Mouse (Mus musculus): ENCODE results near the gene Osr1. TPM values are rescaled to one million over a fixed set of nuclear protein-coding genes. Genes with fewer than 3 reads are reported as not detected.

The Osr1 gene
- polyA plus RNA-seq, 1 experiment from 2014 or later = 7.7 TPM

GRCm38 (mm10) chr12:9582248-9582995 is 12.5 kb downstream of the Osr1 start:
- Histone ChIP-seq H3K4me3 (ENCODE audit: low read depth, low read length) (no peak overlapping the region), H3K4me1 (replicated peaks; ENCODE audit: control insufficient read depth, insufficient read depth, low read length) (0 out of 2 replicates have a peak, but pooled peaks cover 6% of the 10 kb centered on the region), H3K27me3 (ENCODE audit: control insufficient read depth, insufficient read depth, low read length) (peaks cover 64% of the 10 kb centered on the region), H3K27ac (ENCODE audit: low read depth, low read length) (no peak overlapping the region), H3K9ac (ENCODE audit: low read length) (no peak overlapping the region), H3K36me3 (ENCODE audit: control insufficient read depth, insufficient read depth, low read length) (no peaks in the 10 kb centered on the region), H3K9me3 (ENCODE audit: control insufficient read depth, low read length) (no peaks in the 10 kb centered on the region), H3K4me2 (ENCODE audit: low read depth, low read length, severe bottlenecking) (no peak overlapping the region)
- 3% methylated on average over 14 of the region's 14 CpGs for WGBS
- DNase-seq (ENCODE audit: low spot score) (peak; percentile 57), ATAC-seq (replicated peaks; ENCODE audit: low FRiP score) (no peak)

- Histone ChIP-seq H3K4me3 (ENCODE audit: low read depth, low read length) (no peak overlapping the region), H3K4me2 (ENCODE audit: low read depth, low read length, severe bottlenecking) (no peak overlapping the region), H3K36me3 (ENCODE audit: control insufficient read depth, insufficient read depth, low read length) (no peaks in the 10 kb centered on the region), H3K27ac (ENCODE audit: low read depth, low read length) (no peak overlapping the region), H3K9ac (ENCODE audit: low read length) (no peak overlapping the region), H3K27me3 (ENCODE audit: control insufficient read depth, insufficient read depth, low read length) (peaks cover 55% of the 10 kb centered on the region), H3K9me3 (ENCODE audit: control insufficient read depth, low read length) (no peaks in the 10 kb centered on the region), H3K4me1 (replicated peaks; ENCODE audit: control insufficient read depth, insufficient read depth, low read length) (0 out of 2 replicates have a peak, but pooled peaks cover 6% of the 10 kb centered on the region)
- 12% methylated on average over 2 of the region's 2 CpGs for WGBS
- DNase-seq (ENCODE audit: low spot score) = no peak
- ATAC-seq (replicated peaks; ENCODE audit: low FRiP score) = no peak
Measured at GRCm38 (mm10) chr12:9583380-9583779, 13.5 kb downstream of the Osr1 start.

- ATAC-seq (replicated peaks; ENCODE audit: low FRiP score) = peak; percentile 97
- no peak overlapping the region for H3K27ac ChIP-seq (ENCODE audit: low read depth, low read length)
- WGBS = under 1% methylated on average over 23 of the region's 23 CpGs
- no peaks in the 10 kb centered on the region for H3K36me3 ChIP-seq (ENCODE audit: control insufficient read depth, insufficient read depth, low read length)
- DNase-seq (ENCODE audit: low spot score) = peak; percentile 90
- H3K27me3 ChIP-seq (ENCODE audit: control insufficient read depth, insufficient read depth, low read length) = peaks cover 43% of the 10 kb centered on the region
- 0 out of 2 replicates have a peak, but pooled peaks cover 6% of the 10 kb centered on the region for H3K4me1 ChIP-seq (replicated peaks; ENCODE audit: control insufficient read depth, insufficient read depth, low read length)
- no peaks in the 10 kb centered on the region for H3K9me3 ChIP-seq (ENCODE audit: control insufficient read depth, low read length)
- peak overlapping the region; percentile 32 for H3K4me3 ChIP-seq (ENCODE audit: low read depth, low read length)
- H3K4me2 ChIP-seq (ENCODE audit: low read depth, low read length, severe bottlenecking) = peak overlapping the region; percentile 61
- peak overlapping the region; percentile 55 for H3K9ac ChIP-seq (ENCODE audit: low read length)
Measured at GRCm38 (mm10) chr12:9584366-9585084, 14.6 kb downstream of the Osr1 start.

GRCm38 (mm10) chr12:9585085-9585453 is 15.2 kb downstream of the Osr1 start:
- ATAC-seq (replicated peaks; ENCODE audit: low FRiP score) = peak; percentile 64
- peaks cover 38% of the 10 kb centered on the region for H3K27me3 ChIP-seq (ENCODE audit: control insufficient read depth, insufficient read depth, low read length)
- H3K9me3 ChIP-seq (ENCODE audit: control insufficient read depth, low read length) = no peaks in the 10 kb centered on the region
- H3K9ac ChIP-seq (ENCODE audit: low read length) = peak overlapping the region; percentile 55
- peak overlapping the region; percentile 32 for H3K4me3 ChIP-seq (ENCODE audit: low read depth, low read length)
- H3K36me3 ChIP-seq (ENCODE audit: control insufficient read depth, insufficient read depth, low read length) = no peaks in the 10 kb centered on the region
- 1% methylated on average over 7 of the region's 7 CpGs for WGBS
- no peak overlapping the region for H3K27ac ChIP-seq (ENCODE audit: low read depth, low read length)
- peak overlapping the region; percentile 61 for H3K4me2 ChIP-seq (ENCODE audit: low read depth, low read length, severe bottlenecking)
- H3K4me1 ChIP-seq (replicated peaks; ENCODE audit: control insufficient read depth, insufficient read depth, low read length) = 0 out of 2 replicates have a peak, but pooled peaks cover 5% of the 10 kb centered on the region
- DNase-seq (ENCODE audit: low spot score) = no peak

- 89% methylated on average over 1 of the region's 1 CpGs for WGBS
- H3K9me3 ChIP-seq (ENCODE audit: control insufficient read depth, low read length) = no peaks in the 10 kb centered on the region
- H3K27ac ChIP-seq (ENCODE audit: low read depth, low read length) = no peak overlapping the region
- no peak overlapping the region for H3K9ac ChIP-seq (ENCODE audit: low read length)
- ATAC-seq (replicated peaks; ENCODE audit: low FRiP score) = no peak
- no peaks in the 10 kb centered on the region for H3K4me1 ChIP-seq (replicated peaks; ENCODE audit: control insufficient read depth, insufficient read depth, low read length)
- no peak for DNase-seq (ENCODE audit: low spot score)
- no peak overlapping the region for H3K4me2 ChIP-seq (ENCODE audit: low read depth, low read length, severe bottlenecking)
- H3K27me3 ChIP-seq (ENCODE audit: control insufficient read depth, insufficient read depth, low read length) = peaks cover 16% of the 10 kb centered on the region
- no peaks in the 10 kb centered on the region for H3K36me3 ChIP-seq (ENCODE audit: control insufficient read depth, insufficient read depth, low read length)
- no peak overlapping the region for H3K4me3 ChIP-seq (ENCODE audit: low read depth, low read length)
Measured at GRCm38 (mm10) chr12:9587732-9588131, 17.8 kb downstream of the Osr1 start.

- 84% methylated on average over 7 of the region's 7 CpGs for WGBS
- no peaks in the 10 kb centered on the region for H3K9me3 ChIP-seq (ENCODE audit: control insufficient read depth, low read length)
- no peak overlapping the region for H3K4me3 ChIP-seq (ENCODE audit: low read depth, low read length)
- no peaks in the 10 kb centered on the region for H3K27me3 ChIP-seq (ENCODE audit: control insufficient read depth, insufficient read depth, low read length)
- no peak overlapping the region for H3K4me2 ChIP-seq (ENCODE audit: low read depth, low read length, severe bottlenecking)
- no peaks in the 10 kb centered on the region for H3K36me3 ChIP-seq (ENCODE audit: control insufficient read depth, insufficient read depth, low read length)
- ATAC-seq (replicated peaks; ENCODE audit: low FRiP score) (no peak), DNase-seq (ENCODE audit: low spot score) (no peak)
- H3K4me1 ChIP-seq (replicated peaks; ENCODE audit: control insufficient read depth, insufficient read depth, low read length) = no peaks in the 10 kb centered on the region
- H3K27ac ChIP-seq (ENCODE audit: low read depth, low read length) = no peak overlapping the region
- no peak overlapping the region for H3K9ac ChIP-seq (ENCODE audit: low read length)
Measured at GRCm38 (mm10) chr12:9589561-9590134, 19.7 kb downstream of the Osr1 start.

- Histone ChIP-seq H3K4me2 (ENCODE audit: low read depth, low read length, severe bottlenecking) (no peak overlapping the region), H3K4me1 (replicated peaks; ENCODE audit: control insufficient read depth, insufficient read depth, low read length) (no peaks in the 10 kb centered on the region), H3K9ac (ENCODE audit: low read length) (no peak overlapping the region), H3K27ac (ENCODE audit: low read depth, low read length) (no peak overlapping the region), H3K9me3 (ENCODE audit: control insufficient read depth, low read length) (no peaks in the 10 kb centered on the region), H3K27me3 (ENCODE audit: control insufficient read depth, insufficient read depth, low read length) (no peaks in the 10 kb centered on the region), H3K4me3 (ENCODE audit: low read depth, low read length) (no peak overlapping the region), H3K36me3 (ENCODE audit: control insufficient read depth, insufficient read depth, low read length) (no peaks in the 10 kb centered on the region)
- ATAC-seq (replicated peaks; ENCODE audit: low FRiP score) (no peak), DNase-seq (ENCODE audit: low spot score) (no peak)
- WGBS = 67% methylated on average over 3 of the region's 3 CpGs
Measured at GRCm38 (mm10) chr12:9591141-9591540, 21.2 kb downstream of the Osr1 start.

- DNase-seq (ENCODE audit: low spot score) = no peak
- Histone ChIP-seq H3K9me3 (ENCODE audit: control insufficient read depth, low read length) (no peaks in the 10 kb centered on the region), H3K4me2 (ENCODE audit: low read depth, low read length, severe bottlenecking) (no peak overlapping the region), H3K4me3 (ENCODE audit: low read depth, low read length) (no peak overlapping the region), H3K9ac (ENCODE audit: low read length) (no peak overlapping the region), H3K27me3 (ENCODE audit: control insufficient read depth, insufficient read depth, low read length) (no peaks in the 10 kb centered on the region), H3K27ac (ENCODE audit: low read depth, low read length) (no peak overlapping the region), H3K4me1 (replicated peaks; ENCODE audit: control insufficient read depth, insufficient read depth, low read length) (no peaks in the 10 kb centered on the region), H3K36me3 (ENCODE audit: control insufficient read depth, insufficient read depth, low read length) (no peaks in the 10 kb centered on the region)
- ATAC-seq (replicated peaks; ENCODE audit: low FRiP score) = no peak
Measured at GRCm38 (mm10) chr12:9598219-9598618, 28.3 kb downstream of the Osr1 start.
